Mouse (Mus musculus) bone marrow, adult 2 months (tissue): ENCODE data around the gene Fpr3.

Source experiments
- CTCF ChIP-seq: fragments of 200-500 bp; IDR thresholded peaks from 2 replicates; pipeline ENCODE4 v1.5.1; 2011; ENCODE audit warnings: low read length, control low read depth; ENCODE audit not compliant: control insufficient read depth, insufficient read depth
- POLR2A ChIP-seq: fragments of 200-500 bp; IDR thresholded peaks from 2 replicates; pipeline ENCODE4 v1.6.1; 2011; ENCODE audit warnings: low read depth, mild to moderate bottlenecking, control low read depth, low read length, borderline replicate concordance; ENCODE audit not compliant: control insufficient read depth

- TF ChIP-seq POLR2A (no peak), CTCF (no peak)
These were observed 31.0 kb upstream of the Fpr3 start for GRCm38 (mm10) chr17:17856612-17857011.
